Mouse (Mus musculus): ENCODE results near the gene Hibch. TPM values are rescaled to one million over a fixed set of nuclear protein-coding genes. Genes with fewer than 3 reads are reported as not detected.

The Hibch gene
- total and polyA plus RNA-seq, 2 experiments from 2014 or later: 13.5 to 20.2 TPM

GRCm38 (mm10) chr1:52955102-52955501 is 110.4 kb downstream of the Hibch start:
- H3K4me2 ChIP-seq (ENCODE audit: low read depth, low read length, poor library complexity, severe bottlenecking): no peak overlapping the region
- no peak overlapping the region for H3K4me3 ChIP-seq (ENCODE audit: low read depth, low read length)
- peaks cover 4% of the 10 kb centered on the region; the same call in 1 of the 2 replicates for H3K4me1 ChIP-seq (ENCODE audit: insufficient read depth, low read length)
- ATAC-seq (ENCODE audit: low FRiP score) (no peak), DNase-seq (ENCODE audit: low spot score) (peak; percentile 23)
- H3K9me3 ChIP-seq (ENCODE audit: low read length): no peaks in the 10 kb centered on the region
- peak; percentile 48 for TF ChIP-seq CTCF (IDR thresholded peaks at IDR 0.05)
- H3K36me3 ChIP-seq (ENCODE audit: insufficient read depth, low read length): no peaks in the 10 kb centered on the region
- H3K27ac ChIP-seq (ENCODE audit: low read depth, low read length): no peak overlapping the region
- 43% methylated on average over 6 of the region's 6 CpGs for WGBS
- H3K27me3 ChIP-seq (ENCODE audit: insufficient read depth, low read length): no peaks in the 10 kb centered on the region
- no peak overlapping the region for H3K9ac ChIP-seq (replicated peaks; ENCODE audit: low read length, poor library complexity, severe bottlenecking)

GRCm38 (mm10) chr1:52956746-52957145 is 112.0 kb downstream of the Hibch start:
- ATAC-seq (ENCODE audit: low FRiP score) (no peak), DNase-seq (ENCODE audit: low spot score) (no peak)
- Histone ChIP-seq H3K9ac (replicated peaks; ENCODE audit: low read length, poor library complexity, severe bottlenecking) (no peak overlapping the region), H3K4me2 (ENCODE audit: low read depth, low read length, poor library complexity, severe bottlenecking) (no peak overlapping the region), H3K4me1 (ENCODE audit: insufficient read depth, low read length) (peaks cover 4% of the 10 kb centered on the region; the same call in 1 of the 2 replicates), H3K9me3 (ENCODE audit: low read length) (no peaks in the 10 kb centered on the region), H3K36me3 (ENCODE audit: insufficient read depth, low read length) (no peaks in the 10 kb centered on the region), H3K27me3 (ENCODE audit: insufficient read depth, low read length) (no peaks in the 10 kb centered on the region), H3K27ac (ENCODE audit: low read depth, low read length) (no peak overlapping the region), H3K4me3 (ENCODE audit: low read depth, low read length) (no peak overlapping the region)
- TF ChIP-seq CTCF (IDR thresholded peaks at IDR 0.05): no peak
- 50% methylated on average over 4 of the region's 4 CpGs for WGBS

GRCm38 (mm10) chr1:52960191-52960590 is 115.5 kb downstream of the Hibch start:
- Histone ChIP-seq H3K36me3 (ENCODE audit: insufficient read depth, low read length) (no peaks in the 10 kb centered on the region), H3K9me3 (ENCODE audit: low read length) (no peaks in the 10 kb centered on the region), H3K27ac (ENCODE audit: low read depth, low read length) (no peak overlapping the region), H3K4me1 (ENCODE audit: insufficient read depth, low read length) (no peaks in the 10 kb centered on the region), H3K4me3 (ENCODE audit: low read depth, low read length) (no peak overlapping the region), H3K9ac (replicated peaks; ENCODE audit: low read length, poor library complexity, severe bottlenecking) (no peak overlapping the region), H3K4me2 (ENCODE audit: low read depth, low read length, poor library complexity, severe bottlenecking) (no peak overlapping the region), H3K27me3 (ENCODE audit: insufficient read depth, low read length) (no peaks in the 10 kb centered on the region)
- ATAC-seq (ENCODE audit: low FRiP score) (no peak), DNase-seq (ENCODE audit: low spot score) (no peak)
- no peak for TF ChIP-seq CTCF (IDR thresholded peaks at IDR 0.05)
- WGBS: 82% methylated on average over 6 of the region's 6 CpGs

GRCm38 (mm10) chr1:52963097-52963496 is 118.4 kb downstream of the Hibch start:
- no peaks in the 10 kb centered on the region for H3K27me3 ChIP-seq (ENCODE audit: insufficient read depth, low read length)
- no peak overlapping the region for H3K4me3 ChIP-seq (ENCODE audit: low read depth, low read length)
- no peaks in the 10 kb centered on the region for H3K36me3 ChIP-seq (ENCODE audit: insufficient read depth, low read length)
- no peak for TF ChIP-seq CTCF (IDR thresholded peaks at IDR 0.05)
- H3K9ac ChIP-seq (replicated peaks; ENCODE audit: low read length, poor library complexity, severe bottlenecking): no peak overlapping the region
- H3K27ac ChIP-seq (ENCODE audit: low read depth, low read length): no peak overlapping the region
- no peaks in the 10 kb centered on the region for H3K9me3 ChIP-seq (ENCODE audit: low read length)
- no peak for ATAC-seq (ENCODE audit: low FRiP score)
- H3K4me1 ChIP-seq (ENCODE audit: insufficient read depth, low read length): no peaks in the 10 kb centered on the region
- no peak overlapping the region for H3K4me2 ChIP-seq (ENCODE audit: low read depth, low read length, poor library complexity, severe bottlenecking)
- no peak for DNase-seq (ENCODE audit: low spot score)
- 87% methylated on average over 2 of the region's 2 CpGs for WGBS

GRCm38 (mm10) chr1:52964581-52964980 is 119.9 kb downstream of the Hibch start:
- no peak for TF ChIP-seq CTCF (IDR thresholded peaks at IDR 0.05)

More at GRCm38 (mm10) chr1:52964581-52964980, 119.9 kb downstream of the Hibch start:
- Histone ChIP-seq H3K9ac (replicated peaks; ENCODE audit: low read length, poor library complexity, severe bottlenecking) (no peak overlapping the region), H3K27ac (ENCODE audit: low read depth, low read length) (no peak overlapping the region), H3K4me1 (ENCODE audit: insufficient read depth, low read length) (no peaks in the 10 kb centered on the region), H3K4me2 (ENCODE audit: low read depth, low read length, poor library complexity, severe bottlenecking) (no peak overlapping the region), H3K27me3 (ENCODE audit: insufficient read depth, low read length) (no peaks in the 10 kb centered on the region), H3K36me3 (ENCODE audit: insufficient read depth, low read length) (no peaks in the 10 kb centered on the region), H3K4me3 (ENCODE audit: low read depth, low read length) (no peak overlapping the region), H3K9me3 (ENCODE audit: low read length) (no peaks in the 10 kb centered on the region)
- no peak for ATAC-seq (ENCODE audit: low FRiP score)
- WGBS: 73% methylated on average over 8 of the region's 8 CpGs
- DNase-seq (ENCODE audit: low spot score): no peak

Other genes with a start within 250 kb of the Hibch start
- gene Nemp2, start 214.2 kb upstream of the Hibch start, total RNA-seq (2014; rRNA removed): 7.5 and 11.7 TPM in 2 replicates
- gene Nemp2, start 214.2 kb upstream of the Hibch start, polyA plus RNA-seq (2015; fragmentation: Nextera tagmentation; extraction: Ambion mirVana): 3.4 TPM in 2 replicates
- gene Mfsd6, start 117.5 kb upstream of the Hibch start, total RNA-seq (2014; rRNA removed): 54.7 and 59.5 TPM in 2 replicates
- 10.6 and 11.2 TPM in 2 replicates for gene Mfsd6, start 117.5 kb upstream of the Hibch start, polyA plus RNA-seq (2015; fragmentation: Nextera tagmentation; extraction: Ambion mirVana)
- gene Inpp1, start 27.2 kb upstream of the Hibch start, total RNA-seq (2014; rRNA removed): 43.0 and 49.8 TPM in 2 replicates
- 45.8 and 46.8 TPM in 2 replicates for gene Inpp1, start 27.2 kb upstream of the Hibch start, polyA plus RNA-seq (2015; fragmentation: Nextera tagmentation; extraction: Ambion mirVana)
- gene 1700019D03Rik, start 175.2 kb downstream of the Hibch start, total RNA-seq (2014; rRNA removed): 2.6 and 5.0 TPM in 2 replicates
- 5.5 and 6.1 TPM in 2 replicates for gene 1700019D03Rik, start 175.2 kb downstream of the Hibch start, polyA plus RNA-seq (2015; fragmentation: Nextera tagmentation; extraction: Ambion mirVana)
- 0.55 TPM in 1 of 2 replicates, not detected in the other for gene Mstn, start 216.7 kb downstream of the Hibch start, total RNA-seq (2014; rRNA removed)
- gene Mstn, start 216.7 kb downstream of the Hibch start, polyA plus RNA-seq (2015; fragmentation: Nextera tagmentation; extraction: Ambion mirVana): 0.43 and 0.47 TPM in 2 replicates

Data from midbrain, postnatal 0 days (tissue).